Mouse (Mus musculus): Measurements from ENCODE around the gene Rps27l.

DNA sequence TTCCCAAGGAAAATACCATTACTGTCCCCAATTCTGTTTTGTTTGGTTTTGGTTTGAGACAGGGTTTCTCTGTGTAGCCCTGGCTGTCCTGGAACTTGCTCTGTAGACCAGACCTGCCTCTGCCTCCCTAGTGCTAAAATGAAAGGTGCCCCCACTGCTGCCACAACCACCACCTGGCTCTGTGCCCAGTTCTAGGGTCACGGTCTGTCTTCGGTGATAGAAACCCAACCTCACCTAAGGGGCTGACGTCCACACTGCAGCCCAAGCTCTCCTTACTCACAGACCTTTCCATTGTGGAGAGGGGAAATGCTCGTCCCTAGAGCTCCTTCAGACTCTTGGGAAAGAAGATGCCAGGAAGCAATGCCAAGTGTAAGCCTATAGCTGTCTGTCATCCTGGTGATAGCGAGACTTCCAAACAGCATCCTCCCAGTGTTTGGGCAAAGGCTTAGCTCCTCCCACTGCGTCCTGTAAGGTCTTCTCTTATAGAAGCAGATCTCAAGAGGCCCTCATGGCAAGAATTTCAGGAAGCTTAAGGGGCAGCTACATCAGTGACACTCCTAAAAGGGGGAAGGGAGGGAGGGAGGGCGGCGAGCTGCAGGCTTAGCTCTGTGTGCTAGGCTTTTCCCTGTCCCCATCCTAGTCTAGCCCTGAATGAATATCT, 46.0 kb downstream of the Rps27l start:
- TF ChIP-seq CTCF (conservative IDR thresholded peaks at IDR 0.05; ENCODE audit: low read length), result no peak
- TF ChIP-seq NANOG (IDR thresholded peaks at IDR 0.05; ENCODE audit: borderline replicate concordance, low read length), result no peak
